Mouse (Mus musculus) retina, postnatal 1 day (tissue): ENCODE data around the gene Zfp248.
A peak's percentile ranks its signal among the peaks of the same experiment; 100 is the strongest.

Source experiments
- DNase-seq: peaks from one replicate; pipeline ENCODE4 v3.0.0-alpha.2; 2012

Zfp248 gene

DNA sequence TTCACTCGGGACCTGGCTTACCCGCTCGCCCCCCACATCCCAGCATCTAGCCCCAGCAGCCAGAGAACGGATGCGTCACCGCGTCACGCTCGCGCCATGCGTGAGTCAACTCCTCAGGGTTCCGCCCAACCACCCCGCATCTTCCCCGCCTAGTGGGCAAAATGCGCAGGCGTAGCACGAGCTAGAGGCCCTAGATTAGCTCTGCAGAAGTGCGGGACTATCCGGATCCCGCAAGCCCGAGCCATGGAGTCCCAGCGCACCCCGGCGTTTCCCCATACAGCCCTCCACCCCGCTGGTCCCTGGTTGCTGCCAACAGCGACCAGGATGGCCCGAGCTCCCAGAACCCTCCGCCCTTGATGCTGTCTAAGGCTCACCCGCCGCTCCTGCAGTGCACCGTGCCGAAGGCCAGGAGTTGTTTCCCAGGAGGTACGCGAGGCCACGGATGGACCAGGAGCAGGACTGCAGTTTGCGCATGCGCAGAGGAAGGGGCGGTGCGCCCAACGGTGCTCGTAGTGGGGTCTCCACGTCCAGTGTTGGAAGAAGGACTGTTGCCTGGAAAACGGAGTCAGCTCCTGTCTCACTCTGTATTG, at the start of gene Zfp248:
Zfp248 (minus strand) TSS at position 487 of the 590 bp plus-strand sequence.
- DNase-seq = peak; percentile 93

DNA sequence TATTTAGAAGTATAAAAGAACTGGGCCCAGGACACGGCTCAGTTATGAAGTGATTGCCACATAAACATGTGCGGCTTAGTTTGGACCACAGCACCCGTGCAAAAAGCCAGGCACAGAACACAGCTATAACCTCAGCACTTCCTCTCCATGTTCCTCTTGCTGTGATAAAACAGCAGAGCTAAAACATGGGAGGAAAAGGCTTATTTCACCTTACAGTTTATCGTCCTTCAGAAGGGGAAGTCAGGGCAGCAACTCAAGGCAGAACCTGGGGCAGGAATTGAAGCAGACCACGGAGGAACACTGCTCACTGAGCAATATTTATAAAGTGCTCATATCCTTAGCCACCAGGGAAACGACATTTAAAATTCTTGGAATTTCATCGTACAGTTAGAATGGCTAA, 43.7 kb upstream of the Zfp248 start:
- DNase-seq = no peak

DNA sequence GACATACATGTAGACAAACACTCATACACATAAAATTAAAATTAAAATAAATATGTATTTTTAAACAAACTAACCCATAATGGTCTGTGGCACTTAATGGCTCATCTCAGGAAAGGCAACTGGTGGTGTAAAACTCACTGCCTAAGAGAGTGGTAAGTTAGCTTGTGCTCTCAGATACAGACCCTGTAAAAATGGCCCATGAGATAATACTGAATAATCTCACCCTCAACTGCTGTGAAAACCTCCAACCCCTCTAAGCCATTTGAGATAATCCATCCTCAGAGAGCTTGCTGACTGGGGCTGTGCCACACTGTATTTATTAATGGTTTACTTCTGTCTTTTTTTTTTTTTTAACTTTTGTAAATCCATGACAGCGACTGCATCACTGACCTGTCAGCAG, 26.8 kb upstream of the Zfp248 start:
- DNase-seq = no peak

DNA sequence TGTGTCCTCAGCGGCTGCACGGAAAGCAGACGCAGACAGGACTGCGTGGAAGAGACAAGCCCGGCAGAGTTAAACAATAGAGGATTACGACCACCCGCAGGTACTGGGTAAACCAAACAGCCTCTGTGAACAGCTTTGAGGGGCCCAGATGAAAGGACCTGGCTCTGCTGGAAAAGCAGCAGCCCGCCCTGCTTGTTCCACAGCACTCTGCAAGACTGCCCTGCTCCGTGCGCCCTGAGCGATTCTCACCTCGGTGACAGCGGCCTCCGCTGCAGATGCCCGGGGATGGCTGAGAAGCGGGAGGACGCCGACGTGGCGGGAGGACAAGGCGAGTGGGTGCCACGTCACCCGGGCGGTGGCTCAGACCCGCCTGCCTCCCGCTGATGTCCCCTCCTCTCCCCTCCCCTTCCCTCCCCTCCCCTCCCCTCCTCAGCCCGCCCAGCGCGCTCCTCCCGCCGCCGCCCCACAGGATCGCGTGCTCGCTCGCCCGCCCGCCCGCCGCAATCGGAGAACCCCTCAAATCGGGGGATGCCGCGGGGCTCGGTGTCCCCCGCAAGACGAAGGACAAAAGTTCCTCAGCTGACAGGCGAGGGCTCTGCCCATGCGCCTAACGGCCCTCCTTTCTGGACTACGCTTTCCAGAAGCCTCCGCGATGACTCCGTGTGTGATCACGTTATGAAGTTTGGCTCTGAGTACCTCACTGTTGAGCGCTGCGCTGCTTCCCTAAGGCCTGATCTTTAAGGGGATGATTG, 23.8 kb upstream of the Zfp248 start, which contains the start of gene Zfp9:
Zfp9 (minus strand) TSS at position 364 of the 752 bp plus-strand sequence.
- DNase-seq = peak; percentile 91

DNA sequence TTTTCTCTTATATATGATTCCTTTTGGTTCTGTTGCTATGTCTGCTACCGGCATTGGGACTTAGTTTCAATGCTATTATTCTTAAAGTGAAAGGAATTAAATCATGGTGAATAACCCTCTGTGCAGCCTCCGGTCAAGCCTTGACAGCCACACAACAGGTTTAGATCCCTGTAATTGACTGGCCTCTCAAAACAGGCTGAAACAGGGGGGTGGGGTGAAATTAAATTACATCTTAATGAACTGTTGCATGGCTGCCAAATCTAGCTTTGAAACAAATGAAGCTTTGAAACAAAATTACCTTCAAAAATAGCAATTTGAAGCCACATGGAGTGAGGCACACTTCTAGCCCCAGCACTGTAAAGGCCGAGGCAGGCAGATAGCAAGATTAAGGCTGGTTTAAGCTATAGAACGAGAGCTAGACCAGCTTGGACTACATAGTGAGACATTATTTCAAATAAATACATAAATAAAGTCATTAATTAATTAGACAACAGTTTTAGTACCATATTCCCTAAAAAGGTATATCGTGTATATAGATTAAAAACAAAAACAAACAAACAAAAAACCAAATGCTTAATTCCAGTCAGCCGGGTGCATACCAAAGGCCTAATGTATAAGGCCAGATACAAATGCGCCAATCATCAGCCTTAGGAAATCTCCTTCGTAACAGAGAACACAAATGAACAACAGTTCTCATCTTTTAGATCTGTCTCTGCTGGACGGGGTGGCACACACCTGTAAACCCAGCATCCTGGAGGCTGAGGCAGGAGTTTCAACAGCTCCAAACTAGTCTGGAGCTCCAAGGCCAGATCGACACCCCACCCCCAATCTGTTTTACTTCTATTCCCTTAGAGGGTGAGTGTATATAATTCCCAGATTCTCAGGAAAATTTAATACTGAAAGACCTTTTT, 22.8 kb upstream of the Zfp248 start:
- peak; percentile 33 for DNase-seq

DNA sequence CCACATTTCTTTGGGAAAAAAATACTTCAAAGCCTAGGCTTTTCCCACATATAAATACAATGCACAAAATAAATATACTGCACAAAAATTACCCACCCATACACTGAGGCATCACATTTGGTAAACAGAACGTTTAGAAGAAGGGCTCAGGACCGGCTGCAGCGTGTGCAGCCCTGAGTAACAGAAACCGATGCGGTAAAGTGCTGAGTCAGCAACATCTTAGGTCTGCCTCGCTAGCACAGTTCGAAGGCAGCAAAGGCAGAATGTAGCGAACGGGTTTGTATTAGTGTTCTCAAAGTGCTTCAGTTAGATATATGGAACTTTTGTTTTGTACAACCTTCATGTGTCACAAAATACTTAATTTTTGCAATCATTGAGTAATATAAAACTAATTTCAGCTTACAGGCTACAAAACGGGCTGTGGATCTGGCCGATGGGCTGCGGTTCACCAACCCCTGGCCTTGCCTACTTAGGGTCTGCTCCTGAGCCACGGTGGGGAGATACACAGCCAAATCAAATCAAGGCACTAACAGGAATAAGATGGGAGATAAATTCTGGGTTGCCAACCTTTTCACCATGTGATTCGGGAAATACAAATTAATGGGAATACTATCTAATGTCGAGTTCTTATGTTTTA, 6.9 kb upstream of the Zfp248 start:
- no peak for DNase-seq

DNA sequence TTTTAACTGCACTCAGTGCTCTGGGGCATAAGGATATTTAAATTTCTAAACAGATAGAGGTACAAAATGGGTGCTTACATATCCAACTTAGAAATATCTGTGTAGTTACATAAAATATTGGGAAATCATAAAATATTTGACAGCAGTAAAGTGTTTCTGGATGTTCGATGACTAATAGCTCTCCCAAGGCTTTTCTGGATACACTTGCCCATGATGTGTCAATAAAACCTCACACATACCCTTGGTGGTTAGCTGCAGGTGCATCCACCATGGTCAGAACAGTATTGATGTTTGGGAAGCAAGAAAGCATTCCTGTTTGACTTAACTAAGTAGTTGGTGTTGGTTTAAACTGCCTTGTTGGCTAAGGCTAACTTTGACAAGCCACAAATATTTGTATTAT, 2.4 kb upstream of the Zfp248 start:
- no peak for DNase-seq

DNA sequence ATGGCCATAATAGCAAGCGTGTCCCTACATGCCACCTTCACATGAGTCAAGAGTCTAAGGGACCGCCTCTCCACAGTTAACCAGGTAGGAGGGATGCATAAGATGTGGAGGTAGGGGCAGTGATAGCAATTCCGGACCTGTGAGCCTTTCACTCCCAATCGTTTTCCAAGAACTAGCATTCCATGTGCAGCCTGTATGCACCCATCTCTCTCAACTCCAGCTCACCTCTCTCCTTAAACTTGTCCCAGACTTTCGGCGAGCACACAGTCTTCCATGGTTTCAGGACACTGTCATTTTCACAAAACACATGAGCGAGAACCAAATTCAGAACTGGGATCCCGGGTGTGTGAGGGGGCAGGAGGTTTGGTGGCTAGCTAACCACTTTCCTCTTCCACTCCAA, 876 bp downstream of the Zfp248 start:
- DNase-seq = no peak

DNA sequence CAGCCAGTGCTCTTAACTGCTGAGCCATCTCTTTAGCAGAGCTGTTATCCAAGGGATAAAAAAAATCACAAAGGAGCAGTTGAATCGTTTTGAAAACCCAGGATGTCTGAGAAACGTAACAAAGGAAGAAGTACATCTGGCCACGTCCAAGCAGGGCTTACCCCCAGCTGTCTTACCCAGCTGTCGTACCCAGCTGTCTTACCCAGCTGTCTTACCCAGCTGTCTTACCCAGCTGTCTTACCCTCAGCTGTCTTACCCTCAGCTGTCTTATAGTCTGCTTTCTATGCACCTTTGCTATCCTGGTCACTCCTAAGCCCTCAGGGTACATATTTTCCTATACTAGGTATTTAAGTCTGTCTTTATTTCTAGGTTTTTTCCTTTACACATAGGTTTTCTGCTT, 23.8 kb downstream of the Zfp248 start:
- no peak for DNase-seq

DNA sequence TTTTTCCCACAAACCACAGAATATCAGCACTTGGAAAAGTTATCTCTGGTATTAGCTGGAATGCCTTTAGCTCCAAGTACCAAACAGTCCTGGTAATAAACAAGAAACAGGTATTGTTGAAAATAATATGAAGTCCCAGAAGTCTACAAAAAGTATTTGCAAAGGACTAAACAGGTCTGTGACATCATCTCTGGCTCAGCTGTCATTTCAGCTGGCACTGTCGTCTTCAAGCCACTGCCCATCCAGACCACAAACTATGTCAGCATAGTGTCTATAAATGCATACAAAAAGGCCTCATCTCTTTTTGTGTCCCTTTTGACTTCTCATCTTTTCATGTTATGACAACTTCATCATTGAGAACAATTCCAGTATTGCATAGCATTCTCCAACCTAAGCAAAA, 28.7 kb downstream of the Zfp248 start:
- no peak for DNase-seq

DNA sequence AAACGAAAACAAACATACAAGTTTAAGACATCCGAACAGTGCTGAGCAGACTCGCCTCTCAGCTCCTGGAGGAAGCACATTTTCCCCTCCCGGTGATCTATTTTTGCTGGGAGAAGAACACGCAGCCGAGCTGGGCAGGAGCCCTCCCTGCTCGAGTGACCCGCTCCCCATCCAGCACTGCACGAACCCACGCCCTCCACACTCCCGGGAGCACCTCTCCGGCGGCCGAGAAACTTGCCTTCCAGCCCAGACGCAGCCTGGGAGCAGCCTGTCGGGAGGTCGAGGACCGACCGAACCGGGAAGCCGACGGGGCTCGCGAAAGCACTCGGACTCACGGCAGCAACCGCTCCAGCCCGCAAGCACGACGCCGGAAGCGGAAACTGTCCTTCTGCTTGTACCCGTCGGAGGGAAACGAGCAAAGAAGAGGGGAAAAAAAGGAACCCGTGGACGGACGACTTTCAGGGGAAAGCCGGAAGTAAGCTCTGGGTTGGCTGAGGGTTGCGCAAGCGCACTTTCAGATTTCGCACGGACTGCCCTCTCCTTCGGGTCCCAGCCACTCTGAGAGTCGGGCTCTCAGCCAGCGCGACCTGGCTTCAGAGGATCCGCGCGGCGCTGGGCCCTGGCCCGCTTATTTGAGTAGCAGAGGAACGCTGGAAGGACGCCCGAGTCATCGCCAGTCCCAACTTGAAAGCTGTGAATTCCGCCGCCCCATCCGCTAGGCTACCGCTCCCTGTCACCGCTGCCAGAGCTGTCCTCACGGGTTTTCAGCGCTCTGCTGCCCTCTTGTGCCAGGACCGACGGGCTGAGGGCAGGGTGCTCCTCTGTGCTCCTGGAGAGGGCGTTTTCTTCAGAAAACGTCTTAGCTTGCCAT, 36.0 kb downstream of the Zfp248 start, which contains the start of gene Bms1:
Bms1 (minus strand) TSS at position 425 of the 871 bp plus-strand sequence.
- peak; percentile 98 for DNase-seq

DNA sequence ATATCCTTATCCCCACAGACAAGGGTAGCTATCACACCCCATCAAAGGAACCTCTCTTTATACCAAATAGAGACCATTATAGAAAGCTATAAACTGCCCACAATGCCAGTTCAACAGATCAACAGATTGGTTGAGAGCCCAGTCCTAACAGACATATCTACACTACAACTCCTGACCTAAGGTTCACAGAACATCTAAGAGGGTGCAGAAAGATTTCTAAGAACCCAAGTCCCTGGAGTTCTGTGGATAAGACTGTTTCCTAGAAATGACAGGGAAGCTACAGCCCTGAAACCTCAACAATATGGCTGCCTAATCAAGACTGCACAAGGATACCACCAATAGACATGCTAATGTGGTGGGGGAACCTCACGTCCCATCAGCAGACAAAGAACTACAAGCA, 44.9 kb downstream of the Zfp248 start:
- DNase-seq = no peak

DNA sequence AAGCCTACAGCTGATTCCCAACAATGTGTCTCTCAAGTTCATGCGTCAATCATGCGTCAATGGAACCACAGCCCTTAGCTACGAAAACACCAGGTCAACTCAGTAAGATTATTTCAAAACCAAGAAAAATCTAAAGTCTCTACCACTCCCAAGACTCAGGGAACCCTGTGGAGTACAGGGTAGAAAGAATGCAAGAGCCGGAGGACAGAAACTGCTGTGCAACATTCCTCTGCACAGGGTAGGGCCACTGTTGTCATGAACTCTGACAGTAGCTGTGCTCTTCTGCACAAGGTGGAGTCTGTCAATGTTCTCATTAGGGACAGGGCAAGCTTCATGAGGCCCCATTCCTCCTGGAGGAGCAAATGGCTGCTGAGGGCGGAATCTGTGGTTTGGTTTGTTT, 46.8 kb downstream of the Zfp248 start:
- DNase-seq = no peak

DNA sequence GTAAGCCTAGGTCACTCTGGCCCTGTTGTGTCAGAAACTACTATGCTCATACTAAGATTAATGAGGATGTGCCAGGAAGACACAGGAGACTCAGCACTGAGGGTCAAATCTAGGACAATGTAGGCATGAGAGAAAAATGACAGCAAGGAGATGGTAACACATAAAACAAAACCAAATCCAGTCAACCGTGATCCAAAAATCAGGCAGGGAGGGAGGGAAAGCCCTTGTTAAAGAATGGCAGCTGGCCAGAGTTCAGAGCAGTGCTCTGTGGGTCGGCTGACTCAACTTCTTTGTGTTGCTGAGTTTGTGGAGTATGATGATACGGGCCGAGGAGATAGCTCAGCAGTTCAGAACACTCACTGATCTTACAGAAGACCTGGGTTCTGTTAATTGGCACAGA, 48.9 kb downstream of the Zfp248 start:
- peak; percentile 93 for DNase-seq

DNA sequence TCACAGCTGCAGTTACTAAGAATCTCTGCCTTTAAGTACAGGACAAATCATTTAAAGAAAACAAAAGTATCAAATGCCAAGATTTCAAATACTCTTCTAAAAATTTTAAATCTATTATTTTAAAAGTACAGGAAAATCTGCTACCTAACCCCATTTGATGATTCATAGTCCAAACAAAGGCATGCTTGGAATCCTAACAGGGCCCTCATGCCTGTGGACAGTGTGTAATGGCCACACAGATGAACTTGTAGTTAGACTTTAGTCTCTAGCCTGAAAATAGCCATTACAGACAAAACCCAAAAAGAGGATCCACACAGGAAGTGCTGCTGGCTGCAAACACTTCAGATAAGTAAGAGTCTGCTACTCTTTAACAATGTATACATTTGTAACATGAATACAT, 64.6 kb downstream of the Zfp248 start:
- DNase-seq = no peak

DNA sequence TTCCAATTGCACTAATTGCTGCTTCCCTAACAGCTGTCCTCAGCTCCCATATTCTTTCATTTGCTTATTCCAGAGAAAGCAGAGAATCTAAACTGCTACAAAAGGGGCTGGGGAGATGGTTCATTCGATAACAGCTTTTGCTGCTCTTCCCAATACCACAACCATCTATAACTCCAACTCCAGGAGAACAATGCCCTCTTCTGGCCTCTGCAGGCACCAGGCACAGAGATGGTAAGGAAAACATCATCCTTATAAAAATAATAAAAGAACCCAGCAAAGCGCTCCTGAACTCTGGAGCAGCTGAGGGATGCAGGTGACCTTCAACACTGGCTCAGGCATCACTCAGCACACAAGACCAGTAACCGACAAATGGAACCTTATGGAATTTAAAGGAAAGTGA, 69.4 kb downstream of the Zfp248 start:
- DNase-seq = no peak

DNA sequence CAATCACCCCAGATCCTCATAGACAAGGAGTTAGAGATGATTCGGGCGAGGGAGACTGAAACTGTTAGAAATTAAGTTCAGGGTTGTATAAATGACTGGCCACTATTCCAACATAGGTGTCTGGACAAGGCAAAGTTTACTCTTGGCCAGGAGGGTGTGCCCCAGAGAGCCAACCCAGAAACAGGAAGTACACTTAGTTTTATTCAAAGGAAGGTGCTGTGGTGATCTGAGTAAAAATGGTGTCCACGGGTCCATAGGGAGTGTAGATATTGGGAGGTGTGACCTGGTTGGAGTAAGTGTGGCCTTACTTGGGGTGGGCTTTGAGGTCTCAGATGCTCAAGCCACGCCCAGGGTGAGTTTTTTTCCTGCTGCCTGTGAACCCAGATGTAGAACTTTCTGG, 74.1 kb downstream of the Zfp248 start:
- no peak for DNase-seq

DNA sequence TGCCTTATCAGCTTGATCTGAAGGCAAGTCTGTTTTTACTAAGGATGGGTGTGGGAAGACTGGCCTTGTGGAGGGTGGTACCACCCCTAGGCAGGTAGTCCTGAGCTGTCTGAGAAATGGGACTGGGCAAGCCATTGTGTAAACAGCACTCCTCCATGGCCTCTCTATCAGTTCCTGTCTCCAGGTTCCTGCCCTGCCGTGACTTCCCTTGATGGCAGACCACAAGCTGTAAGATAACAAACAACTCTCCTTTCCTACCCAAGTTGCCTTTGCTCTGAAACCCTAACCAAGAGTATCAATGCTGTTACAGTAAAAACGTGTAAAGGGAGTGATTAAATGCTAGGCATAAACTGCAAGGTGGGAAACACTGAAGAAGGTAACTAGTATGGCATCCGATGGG, 74.7 kb downstream of the Zfp248 start:
- no peak for DNase-seq

DNA sequence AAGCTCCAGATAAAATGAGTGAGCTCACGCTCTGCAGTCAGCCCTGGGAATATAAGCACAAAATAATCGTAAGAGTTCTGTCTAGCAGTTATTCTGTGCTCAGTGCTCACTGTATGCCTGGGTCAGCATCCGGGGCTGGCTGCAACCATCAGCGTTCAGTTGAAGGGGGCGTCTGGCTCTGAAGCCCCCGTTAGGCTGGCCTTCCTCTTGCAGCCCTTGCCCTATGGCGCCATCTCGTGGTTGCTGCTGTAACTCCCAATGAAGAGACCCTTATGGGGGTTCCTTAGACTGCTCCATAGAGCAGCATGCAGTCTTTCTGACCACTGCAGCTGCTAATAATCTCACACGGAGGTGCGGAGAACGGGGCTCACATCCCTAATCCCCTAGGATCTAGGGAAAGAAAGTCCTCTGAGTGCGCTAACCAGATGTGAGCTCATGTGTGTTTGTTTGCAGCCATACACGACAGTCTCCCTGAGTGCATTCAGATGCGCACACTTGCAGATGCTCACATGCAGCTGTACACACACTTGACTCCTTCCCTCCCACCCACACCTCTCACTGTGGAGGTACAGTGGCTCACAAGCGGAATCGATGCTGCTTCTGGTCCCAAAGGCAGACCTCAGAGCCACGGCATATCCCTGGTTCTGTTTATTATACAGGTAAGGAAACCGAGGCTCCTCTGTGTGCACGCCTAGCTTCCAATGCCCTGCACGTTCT, 75.7 kb downstream of the Zfp248 start:
- peak; percentile 90 for DNase-seq

DNA sequence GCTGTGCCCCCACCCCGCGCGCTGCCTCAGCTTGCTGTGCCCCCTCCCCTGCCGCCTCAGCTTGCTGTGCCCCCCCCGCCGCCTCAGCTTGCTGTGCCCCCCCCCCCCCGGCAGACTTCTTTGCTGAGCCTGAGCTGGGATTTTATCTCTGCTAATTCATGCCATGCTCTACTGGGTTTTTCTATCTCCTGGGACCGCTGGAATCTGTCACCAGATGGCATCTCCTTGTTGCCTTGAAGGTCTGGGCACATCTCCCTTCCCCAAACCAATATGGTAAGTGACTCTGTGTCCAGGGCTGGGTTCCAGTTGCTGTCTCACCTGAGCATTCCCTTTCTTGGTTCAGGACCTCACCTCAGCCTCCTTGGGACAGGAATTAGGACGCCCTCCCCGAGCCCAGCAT, 77.7 kb downstream of the Zfp248 start:
- peak; percentile 44 for DNase-seq
